Mouse (Mus musculus) thymus, postnatal 10 days (tissue): ENCODE data around the gene Gas1.

Experiments
- DNase-seq, 2 experiments: peaks; one replicate each; pipeline ENCODE4 v3.0.0; 2021; ENCODE audit warnings: low spot score in 2 of 2

The Gas1 gene

GRCm38 (mm10) chr13:60177106-60177796, at the start of gene Gas1:
TSS of gene Gas1 (minus strand) at chr13:60177365.
- no peak for DNase-seq

DNA sequence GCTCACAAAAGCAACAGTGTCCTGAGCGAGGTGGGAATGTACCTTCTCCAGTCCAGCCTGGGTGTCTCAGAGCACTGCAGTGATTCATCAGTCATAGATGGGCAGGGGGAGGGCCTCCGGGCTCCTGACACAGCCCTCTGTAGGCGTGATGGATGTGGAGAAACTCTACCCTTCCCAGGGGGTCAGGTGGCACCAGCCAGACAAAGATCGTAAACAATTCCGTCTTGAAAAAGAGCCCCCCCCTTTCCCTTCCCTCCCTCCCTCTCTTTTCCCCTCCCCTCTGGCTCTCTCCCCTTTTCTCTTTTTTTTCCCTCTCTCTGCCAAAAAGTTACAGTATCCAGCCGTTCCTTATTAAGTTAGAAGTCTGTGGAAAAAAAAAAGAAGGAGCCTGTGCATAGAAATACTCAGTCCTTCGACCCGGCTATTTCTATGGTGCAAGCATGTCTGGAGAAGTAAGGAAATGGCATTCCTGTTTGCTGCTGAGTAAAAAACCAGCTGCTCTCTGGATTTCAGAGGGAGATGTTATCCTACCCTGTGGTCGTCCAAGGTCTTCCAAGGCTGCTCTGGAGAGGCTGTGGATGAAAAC, 49.2 kb upstream of the Gas1 start:
- no peak for DNase-seq

- DNase-seq: no peak
These were observed 48.6 kb upstream of the Gas1 start for GRCm38 (mm10) chr13:60225736-60226135.

GRCm38 (mm10) chr13:60225276-60225675, 48.1 kb upstream of the Gas1 start:
- no peak for DNase-seq

GRCm38 (mm10) chr13:60223797-60224196, 46.6 kb upstream of the Gas1 start:
- DNase-seq: no peak

- DNase-seq: no peak
These were observed 45.2 kb upstream of the Gas1 start for GRCm38 (mm10) chr13:60222336-60222735.

- no peak for DNase-seq
These were observed 36.7 kb upstream of the Gas1 start for GRCm38 (mm10) chr13:60213896-60214295.

GRCm38 (mm10) chr13:60207135-60207601, 30.0 kb upstream of the Gas1 start:
- DNase-seq: no peak

- DNase-seq: no peak
These were observed 27.6 kb upstream of the Gas1 start for GRCm38 (mm10) chr13:60204746-60205145.

- DNase-seq: no peak
These were observed 16.1 kb upstream of the Gas1 start for GRCm38 (mm10) chr13:60193273-60193672.

- no peak for DNase-seq
These were observed 12.8 kb upstream of the Gas1 start for GRCm38 (mm10) chr13:60189923-60190322.

GRCm38 (mm10) chr13:60188952-60189351, 11.8 kb upstream of the Gas1 start:
- no peak for DNase-seq

- DNase-seq: no peak
These were observed 10.1 kb upstream of the Gas1 start for GRCm38 (mm10) chr13:60187276-60187675.

GRCm38 (mm10) chr13:60182346-60182745, 5.2 kb upstream of the Gas1 start:
- no peak for DNase-seq

GRCm38 (mm10) chr13:60179641-60180040, 2.5 kb upstream of the Gas1 start:
- no peak for DNase-seq

- peak; percentile 11 to 55 for DNase-seq
These were observed 1.3 kb upstream of the Gas1 start for GRCm38 (mm10) chr13:60178416-60178815.

DNA sequence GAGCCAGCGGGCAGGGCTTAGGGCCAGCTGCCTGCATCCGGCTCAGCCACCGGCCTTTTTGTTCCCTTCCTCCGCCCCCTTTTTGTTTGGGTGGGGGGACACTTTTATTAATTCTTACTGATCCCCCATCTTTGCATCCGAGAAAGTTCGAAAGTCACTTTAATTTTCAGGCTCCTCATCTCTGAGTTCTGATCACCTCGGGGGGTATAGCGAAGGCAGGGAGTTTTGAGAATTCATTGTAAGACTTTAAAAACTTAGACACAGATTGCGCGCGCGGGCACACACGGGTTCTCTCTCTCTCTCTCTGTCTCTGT, 589 bp upstream of the Gas1 start:
- no peak for DNase-seq

DNA sequence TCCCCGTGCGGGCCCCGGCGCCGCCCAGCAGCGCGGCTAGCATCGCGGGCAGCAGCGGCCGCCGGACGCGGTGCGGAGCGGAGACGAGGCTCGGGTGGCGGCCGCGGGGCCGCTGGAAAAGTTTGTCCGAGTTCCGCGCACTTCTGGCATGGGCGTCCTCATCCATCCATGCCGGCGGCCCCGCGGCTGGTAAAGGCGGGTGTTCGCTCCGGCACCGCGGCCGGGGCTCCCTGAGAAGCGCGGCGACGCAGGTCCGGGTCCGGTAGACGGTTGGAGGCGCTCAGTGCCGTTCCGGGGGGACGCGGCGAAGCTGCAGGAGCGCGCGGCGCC, 424 bp downstream of the Gas1 start:
- DNase-seq: no peak

GRCm38 (mm10) chr13:60176136-60176775, 909 bp downstream of the Gas1 start:
- DNase-seq: no peak

- DNase-seq: no peak
These were observed 1.6 kb downstream of the Gas1 start for GRCm38 (mm10) chr13:60175490-60176135.

- no peak for DNase-seq
These were observed 2.2 kb downstream of the Gas1 start for GRCm38 (mm10) chr13:60174953-60175352.

DNA sequence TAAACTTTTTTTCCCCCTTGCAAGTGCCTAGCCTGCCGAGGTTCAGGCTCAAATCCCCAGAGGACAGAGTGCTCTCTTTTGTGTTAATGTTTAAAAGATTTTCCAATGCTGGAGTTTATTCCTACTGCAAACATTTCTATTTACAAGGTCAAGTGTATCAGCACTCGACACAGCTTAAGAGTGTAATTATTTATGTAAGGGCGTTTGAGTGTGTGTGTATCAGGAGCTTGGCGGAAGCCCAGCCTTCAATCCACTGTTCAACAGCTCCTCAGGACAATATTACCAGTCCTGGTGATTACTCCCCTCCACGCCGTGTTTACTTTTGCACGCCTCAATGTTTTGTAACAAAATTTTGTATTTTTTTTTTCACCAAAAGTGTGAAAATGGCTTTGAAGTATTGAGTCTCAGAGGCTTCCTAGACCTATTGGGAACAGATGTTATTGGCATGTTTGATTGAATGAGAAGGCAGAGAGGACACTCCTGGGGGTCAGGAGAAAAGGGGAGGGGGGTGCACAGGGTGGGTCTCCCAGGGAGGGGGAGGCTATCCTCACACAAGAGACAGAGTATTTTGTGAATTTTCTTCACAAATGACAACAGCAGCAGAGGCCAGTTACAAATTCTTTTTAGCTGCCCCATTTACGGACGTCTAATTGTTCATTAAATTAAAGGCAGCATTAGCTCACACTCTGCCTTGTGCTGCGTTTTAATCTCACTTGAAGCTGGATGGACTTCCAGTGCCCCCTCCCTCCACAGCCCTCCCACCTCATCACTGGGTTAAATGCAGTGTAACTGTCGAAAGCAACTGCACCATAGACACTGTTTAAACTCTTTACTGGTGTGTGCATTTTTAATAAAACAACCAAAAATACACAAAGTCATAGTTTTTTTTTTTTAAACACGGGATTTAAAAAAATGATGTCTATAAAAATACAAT, 3.3 kb downstream of the Gas1 start:
- DNase-seq: no peak
